Mouse (Mus musculus): ENCODE results near the gene Thoc3. TPM values are rescaled to one million over a fixed set of nuclear protein-coding genes. Genes with fewer than 3 reads are reported as not detected.
"Not testable (repeated sequence)": the region's sequence is repeated elsewhere in the genome, so short reads cannot be mapped to it uniquely, and the experiment has no call there.

Thoc3 gene
- total RNA-seq (2022) = 10 to 100 TPM; 20.5 to 23.3 (median 21.1) TPM

GRCm38 (mm10) chr13:54468098-54469011 lies at the start of gene Thoc3:
Gene Thoc3, minus strand, starts transcription at chr13:54468849.
- peak; percentile 89 for DNase-seq (ENCODE audit: low spot score)

- no peak for DNase-seq (ENCODE audit: low spot score)
Observed at GRCm38 (mm10) chr13:54505920-54506319, 37.3 kb upstream of the Thoc3 start.

GRCm38 (mm10) chr13:54504611-54505260 lies 36.1 kb upstream of the Thoc3 start:
- no peak for DNase-seq (ENCODE audit: low spot score)

GRCm38 (mm10) chr13:54503604-54504521 lies 35.2 kb upstream of the Thoc3 start, which contains the start of gene Simc1:
Gene Simc1, plus strand, starts transcription at chr13:54503779.
- DNase-seq (ENCODE audit: low spot score) = peak; percentile 42

- no peak for DNase-seq (ENCODE audit: low spot score)
Observed at GRCm38 (mm10) chr13:54503278-54503603, 34.6 kb upstream of the Thoc3 start.

GRCm38 (mm10) chr13:54501957-54502690 lies 33.5 kb upstream of the Thoc3 start:
- DNase-seq (ENCODE audit: low spot score) = no peak

GRCm38 (mm10) chr13:54501352-54501751 lies 32.7 kb upstream of the Thoc3 start:
- DNase-seq (ENCODE audit: low spot score) = no peak

GRCm38 (mm10) chr13:54499551-54499950 lies 30.9 kb upstream of the Thoc3 start:
- DNase-seq (ENCODE audit: low spot score) = not testable (repeated sequence)

GRCm38 (mm10) chr13:54491381-54491780 lies 22.7 kb upstream of the Thoc3 start:
- no peak for DNase-seq (ENCODE audit: low spot score)

GRCm38 (mm10) chr13:54490411-54490810 lies 21.8 kb upstream of the Thoc3 start:
- no peak for DNase-seq (ENCODE audit: low spot score)

- no peak for DNase-seq (ENCODE audit: low spot score)
Observed at GRCm38 (mm10) chr13:54481498-54481897, 12.8 kb upstream of the Thoc3 start.

- DNase-seq (ENCODE audit: low spot score) = no peak
Observed at GRCm38 (mm10) chr13:54479286-54479685, 10.6 kb upstream of the Thoc3 start.

- DNase-seq (ENCODE audit: low spot score) = no peak
Observed at GRCm38 (mm10) chr13:54475702-54476101, 7.1 kb upstream of the Thoc3 start.

- no peak for DNase-seq (ENCODE audit: low spot score)
Observed at GRCm38 (mm10) chr13:54474996-54475395, 6.3 kb upstream of the Thoc3 start.

- DNase-seq (ENCODE audit: low spot score) = no peak
Observed at GRCm38 (mm10) chr13:54471967-54472366, 3.3 kb upstream of the Thoc3 start.

- no peak for DNase-seq (ENCODE audit: low spot score)
Observed at GRCm38 (mm10) chr13:54469012-54469354, 334 bp upstream of the Thoc3 start.

GRCm38 (mm10) chr13:54459282-54459681 lies 9.4 kb downstream of the Thoc3 start:
- no peak for DNase-seq (ENCODE audit: low spot score)

- DNase-seq (ENCODE audit: low spot score) = no peak
Observed at GRCm38 (mm10) chr13:54457062-54457461, 11.6 kb downstream of the Thoc3 start.

- DNase-seq (ENCODE audit: low spot score) = no peak
Observed at GRCm38 (mm10) chr13:54447496-54448224, 21.0 kb downstream of the Thoc3 start.

GRCm38 (mm10) chr13:54446686-54447495 lies 21.8 kb downstream of the Thoc3 start:
- DNase-seq (ENCODE audit: low spot score) = peak; percentile 79
